Comparison of ENCODE assay signal across 25 mouse cellular contexts in the genomic region with DNA sequence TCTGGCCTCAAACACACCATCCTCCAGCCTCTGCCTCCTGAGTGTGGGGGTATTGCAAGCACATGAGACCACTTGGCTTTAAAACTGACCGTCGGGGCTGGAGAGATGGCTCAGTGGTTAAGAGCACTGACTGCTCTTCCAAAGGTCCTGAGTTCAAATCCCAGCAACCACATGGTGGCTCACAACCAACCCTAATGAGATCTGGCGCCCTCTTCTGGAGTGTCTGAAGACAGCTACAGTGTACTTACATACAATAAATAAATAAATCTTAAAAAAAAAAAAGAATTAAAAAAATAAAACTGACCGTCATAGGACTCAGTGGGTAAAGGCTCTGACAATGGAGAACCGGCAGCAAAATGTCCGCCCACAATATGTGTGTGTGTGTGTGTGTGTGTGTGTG. TPM values are rescaled to one million over a fixed set of nuclear protein-coding genes. Genes with fewer than 3 reads are reported as not detected.
DNase-seq lines count a peak whose midpoint lies in the region; ATAC-seq and TF ChIP-seq lines count a peak whose summit lies in the region.
"Not testable (repeated sequence)": the region's sequence is repeated elsewhere in the genome, so short reads cannot be mapped to it uniquely, and the experiment has no call there.
"Had no signal": no experiment of that assay in that cellular context is flagged by ENCODE, and none has a peak within 500 bp of the region (broad histone marks: within the 10 kb centered on the region; RNA-seq: fewer than 3 reads in every experiment).

No protein-coding gene starts in this region.

- WGBS in cerebellum, adult 2 months, result 93% methylated on average over 6 of the region's 6 CpGs
- 91% methylated on average over 6 of the region's 6 CpGs for WGBS in kidney, postnatal 0 days
- WGBS in liver, embryonic 14.5 days (ENCODE audit: insufficient replicate concordance), result 71% methylated on average over 6 of the region's 6 CpGs

- H3K9me3 ChIP-seq in kidney, postnatal 0 days (replicated peaks; ENCODE audit: low read length); liver, embryonic 14.5 days (ENCODE audit: control insufficient read depth, low read length): not testable (repeated sequence)

- not testable (repeated sequence) for H3K4me2 ChIP-seq in kidney, postnatal 0 days (ENCODE audit: low read length); liver, embryonic 14.5 days (ENCODE audit: low read depth)

- not testable (repeated sequence) for ATAC-seq in kidney, postnatal 0 days (replicated peaks; ENCODE audit: low FRiP score, low read depth); liver, embryonic 14.5 days (ENCODE audit: insufficient read depth)

- DNase-seq in B cell, adult 2 months, result peak; percentile 32 to 37
- not testable (repeated sequence) for DNase-seq in cerebellum, adult 2 months; kidney, postnatal 0 days (ENCODE audit: low spot score); liver, embryonic 14.5 days (ENCODE audit: low read depth in 3 of 3, low spot score in 3 of 3)
- peak; percentile 12 for DNase-seq in gastrocnemius, adult 2 months
- DNase-seq in splenic B cell, adult 2 months (ENCODE audit: low read depth, low spot score), result peak; percentile 41

- intact Hi-C loops in gastrocnemius, adult 2 months (cut with DNase I), result not testable (repeated sequence)

- H3K4me1 ChIP-seq in cerebellum, adult 2 months (ENCODE audit: control insufficient read depth, insufficient read depth, low read length), result peaks cover 50% of the 10 kb centered on the region
- not testable (repeated sequence) for H3K4me1 ChIP-seq in kidney, postnatal 0 days (replicated peaks; ENCODE audit: insufficient read depth, low read length)
- H3K4me1 ChIP-seq in liver, embryonic 14.5 days (replicated peaks; ENCODE audit: control insufficient read depth in 2 of 2, insufficient read depth in 2 of 2, low read length in 1 of 2), result peaks cover 6 to 12% of the 10 kb centered on the region in 2 experiments

- TF ChIP-seq EP300 in liver, embryonic 14.5 days (IDR thresholded peaks at IDR 0.05; ENCODE audit: low read depth), result not testable (repeated sequence)

- not testable (repeated sequence) for H3K27me3 ChIP-seq in cerebellum, adult 2 months (ENCODE audit: control insufficient read depth, insufficient read depth, low read length); kidney, postnatal 0 days (ENCODE audit: insufficient read depth, low read length); liver, embryonic 14.5 days (ENCODE audit: control insufficient read depth, insufficient read depth, low read length); splenic B cell, adult 2 months (ENCODE audit: control insufficient read depth, insufficient read depth, low read length, poor library complexity, severe bottlenecking)

- not testable (repeated sequence) for TF ChIP-seq CTCF in cerebellum, adult 2 months (IDR thresholded peaks at IDR 0.05; ENCODE audit: borderline replicate concordance, insufficient read depth, low read depth, low read length)
- TF ChIP-seq CTCF in gastrocnemius, adult 2 months (IDR thresholded peaks at IDR 0.05), result peak; percentile 35; the same call in 1 of the 2 replicates
- TF ChIP-seq CTCF in kidney, postnatal 0 days (IDR thresholded peaks at IDR 0.05; ENCODE audit: low read depth), result 0 out of 2 replicates have a peak, but pooled peaks have one; percentile 16
- peak; percentile 31; the same call in 1 of the 2 replicates for TF ChIP-seq CTCF in liver, embryonic 14.5 days (IDR thresholded peaks at IDR 0.05; ENCODE audit: low read depth)

- not testable (repeated sequence) for H3K36me3 ChIP-seq in kidney, postnatal 0 days (ENCODE audit: insufficient read depth, low read length); liver, embryonic 14.5 days (replicated peaks; ENCODE audit: control insufficient read depth, insufficient read depth, low read depth); splenic B cell, adult 2 months (ENCODE audit: control insufficient read depth, insufficient read depth, low read length, poor library complexity, severe bottlenecking)

- H3K27ac ChIP-seq in cerebellum, adult 2 months (ENCODE audit: insufficient read depth, low read length), result peak overlapping the region; percentile 75
- H3K27ac ChIP-seq in gastrocnemius, adult 2 months; kidney, postnatal 0 days; liver, embryonic 14.5 days: not testable (repeated sequence)

- not testable (repeated sequence) for H3K9ac ChIP-seq in kidney, postnatal 0 days (ENCODE audit: low read depth, low read length); liver, embryonic 14.5 days (replicated peaks)

- H3K4me3 ChIP-seq in cerebellum, adult 2 months (replicated peaks; ENCODE audit: insufficient read depth, low read depth, low read length); gastrocnemius, adult 2 months; kidney, postnatal 0 days (replicated peaks; ENCODE audit: low read depth, low read length); liver, embryonic 14.5 days (ENCODE audit: insufficient read depth in 1 of 2, low read depth in 2 of 2, low read length in 2 of 2): not testable (repeated sequence)

- not testable (repeated sequence) for TF ChIP-seq POLR2A in cerebellum, adult 2 months (IDR thresholded peaks at IDR 0.05; ENCODE audit: borderline replicate concordance, insufficient read depth, low read length)

RNA-seq across cellular contexts. Expression of a gene that starts 3.4 kb away (rescaled TPM):
- polyA plus RNA-seq in cerebellum, adult 2 months (2012; rRNA removed), result 479 and 488 TPM in 2 replicates
- 100 to 1,000 TPM; 342 to 407 TPM for total RNA-seq in gastrocnemius, adult 2 months (2021)
- polyA plus RNA-seq in kidney, postnatal 0 days (2015; fragmentation: Nextera tagmentation; extraction: Ambion mirVana), result 1,042 and 1,140 TPM in 2 replicates
- 1,128 and 1,708 TPM in 2 replicates for polyA plus RNA-seq in liver, embryonic 14.5 days (2012; rRNA removed)
- 697 and 712 TPM in 2 replicates for polyA plus RNA-seq in liver, embryonic 14.5 days (2014; fragmentation: Nextera tagmentation; extraction: Ambion mirVana)

RNA-seq across cellular contexts. Expression of a gene that starts 4.8 kb away (rescaled TPM):
- polyA plus RNA-seq in cerebellum, adult 2 months (2012; rRNA removed), result 0.16 TPM in 2 replicates
- 1 to 10 TPM in 1 of 2 experiments, not detected in 1; 1.4 TPM for total RNA-seq in gastrocnemius, adult 2 months (2021)
- not detected in 2 replicates for polyA plus RNA-seq in kidney, postnatal 0 days (2015; fragmentation: Nextera tagmentation; extraction: Ambion mirVana)
- polyA plus RNA-seq in liver, embryonic 14.5 days (2012; rRNA removed), result not detected in 2 replicates
- polyA plus RNA-seq in liver, embryonic 14.5 days (2014; fragmentation: Nextera tagmentation; extraction: Ambion mirVana), result not detected in 2 replicates
- total RNA-seq: adrenal gland, adult 8-10 months; adrenal gland, postnatal 25 days; gastrocnemius, postnatal 10 days; gastrocnemius, postnatal 36 days; granulocyte monocyte progenitor cell, adult 5-6 weeks; hematopoietic stem cell, adult 5-6 weeks had no signal
- polyA plus RNA-seq: activated CD4-positive, CD25-positive, alpha-beta regulatory T cell, adult 4 months; brain, embryonic 14.5 days; CD4-positive, CD25-positive, alpha-beta regulatory T cell, adult 4 months; embryonic facial prominence, embryonic 12.5 days; embryonic facial prominence, embryonic 15.5 days; forebrain, embryonic 12.5 days; forebrain, embryonic 15.5 days; heart, embryonic 11.5 days; heart, embryonic 14.5 days; heart, postnatal 0 days; hindbrain, embryonic 12.5 days; hindbrain, embryonic 15.5 days; intestine, embryonic 14.5 days had no signal

RNA-seq across cellular contexts. Expression of a gene that starts 15.5 kb away (rescaled TPM):
- 228 and 244 TPM in 2 replicates for polyA plus RNA-seq in cerebellum, adult 2 months (2012; rRNA removed)
- total RNA-seq in gastrocnemius, adult 2 months (2021), result under 1 TPM in 1 of 2 experiments, not detected in 1; 0.18 TPM
- 1.6 and 1.7 TPM in 2 replicates for polyA plus RNA-seq in kidney, postnatal 0 days (2015; fragmentation: Nextera tagmentation; extraction: Ambion mirVana)
- polyA plus RNA-seq in liver, embryonic 14.5 days (2012; rRNA removed), result 0.03 and 0.08 TPM in 2 replicates
- polyA plus RNA-seq in liver, embryonic 14.5 days (2014; fragmentation: Nextera tagmentation; extraction: Ambion mirVana), result 0.14 TPM in 1 of 2 replicates, not detected in the other
- total RNA-seq: granulocyte monocyte progenitor cell, adult 5-6 weeks; hematopoietic stem cell, adult 5-6 weeks had no signal

RNA-seq across cellular contexts. Expression of a gene that starts 16.6 kb away (rescaled TPM):
- polyA plus RNA-seq in cerebellum, adult 2 months (2012; rRNA removed), result 336 and 366 TPM in 2 replicates
- total RNA-seq in gastrocnemius, adult 2 months (2021), result 100 to 1,000 TPM; 222 to 261 TPM
- polyA plus RNA-seq in kidney, postnatal 0 days (2015; fragmentation: Nextera tagmentation; extraction: Ambion mirVana), result 69.5 and 70.2 TPM in 2 replicates
- polyA plus RNA-seq in liver, embryonic 14.5 days (2012; rRNA removed), result 15.3 and 20.9 TPM in 2 replicates
- polyA plus RNA-seq in liver, embryonic 14.5 days (2014; fragmentation: Nextera tagmentation; extraction: Ambion mirVana), result 10.3 and 10.7 TPM in 2 replicates

Comparison
In these comparisons a context has a peak if more than half of its experiments do, and no peak if none do; other contexts are left out.
1. RNA of a gene that starts 15.5 kb away (polyA plus RNA-seq): 228 to 244 TPM in cerebellum, adult 2 months; 1.6 to 1.7 TPM in kidney, postnatal 0 days and 0.03 to 0.14 TPM in liver, embryonic 14.5 days; every median in the first group is over 10 times any median in the second.